Mouse (Mus musculus): ENCODE data around the gene Cyp2b9. TPM values are rescaled to one million over a fixed set of nuclear protein-coding genes. Genes with fewer than 3 reads are reported as not detected.
"Not testable (repeated sequence)": the region's sequence is repeated elsewhere in the genome, so short reads cannot be mapped to it uniquely, and the experiment has no call there.

Cyp2b9 gene
- not detected for total RNA-seq (2021)
- long read RNA-seq, experiment 1 = 0 reads
- long read RNA-seq, experiment 2 = 0 reads

GRCm38 (mm10) chr7:26173111-26173510 lies at the start of gene Cyp2b9:
Cyp2b9 (plus strand) TSS chr7:26173411.
- not testable (repeated sequence) for DNase-seq

- not testable (repeated sequence) for DNase-seq
Measured at GRCm38 (mm10) chr7:26139623-26140022, 33.6 kb upstream of the Cyp2b9 start.

GRCm38 (mm10) chr7:26143657-26144056 lies 29.6 kb upstream of the Cyp2b9 start:
- not testable (repeated sequence) for DNase-seq

GRCm38 (mm10) chr7:26168765-26169536 lies 4.3 kb upstream of the Cyp2b9 start:
- not testable (repeated sequence) for DNase-seq

- no peak for DNase-seq
Measured at GRCm38 (mm10) chr7:26201083-26201482, 27.9 kb downstream of the Cyp2b9 start.

GRCm38 (mm10) chr7:26260034-26260433 lies 86.8 kb downstream of the Cyp2b9 start, which contains the start of gene Vmn1r184:
Vmn1r184 (plus strand) TSS chr7:26260334.
- not testable (repeated sequence) for DNase-seq

Other genes starting within 250 kb of the Cyp2b9 start
- under 1 TPM in 1 of 2 experiments, not detected in 1; 0.43 TPM for gene Cyp2b13, start 111.9 kb upstream of the Cyp2b9 start, total RNA-seq (2021)
- gene Vmn1r184, start 86.9 kb downstream of the Cyp2b9 start, total RNA-seq (2021) = not detected
- not detected for gene Cyp2a4, start 133.8 kb downstream of the Cyp2b9 start, total RNA-seq (2021)
- not detected for gene Nlrp9c, start 230.3 kb downstream of the Cyp2b9 start, total RNA-seq (2021)

All from adrenal gland, postnatal 36 days (tissue).